Mouse (Mus musculus) midbrain, embryonic 16.5 days (tissue): ENCODE results near the gene Elf2. TPM values are rescaled to one million over a fixed set of nuclear protein-coding genes. Genes with fewer than 3 reads are reported as not detected.
"Not testable (repeated sequence)": the region's sequence is repeated elsewhere in the genome, so short reads cannot be mapped to it uniquely, and the experiment has no call there.

Experiments used
- ATAC-seq: fragments of 200-750 bp; cut with Nextera tagmentation; 2 replicates; pipeline ENCODE4 v1.8.0; 2017; ENCODE audit warnings: moderate TSS enrichment
- H3K27ac ChIP-seq: fragments of 300-500 bp; sonication (generic); 2 replicates; pipeline ENCODE4 v1.5.1; 2014; ENCODE audit warnings: mild to moderate bottlenecking, low read length, mixed read lengths
- H3K27me3 ChIP-seq: fragments of 300-500 bp; sonication (generic); 2 replicates; pipeline ENCODE4 v1.6.1; 2014; ENCODE audit warnings: low read depth, low read length, mixed read lengths; ENCODE audit not compliant: control insufficient read depth, insufficient read depth
- H3K36me3 ChIP-seq: fragments of 300-500 bp; sonication (generic); 2 replicates; pipeline ENCODE4 v1.6.1; 2014; ENCODE audit warnings: mild to moderate bottlenecking, low read length, moderate library complexity, mixed read lengths; ENCODE audit not compliant: control insufficient read depth, insufficient read depth
- H3K4me1 ChIP-seq: fragments of 300-500 bp; sonication (generic); 2 replicates; pipeline ENCODE4 v1.6.1; 2014; ENCODE audit warnings: mild to moderate bottlenecking, low read length, mixed read lengths; ENCODE audit not compliant: control insufficient read depth, insufficient read depth
- H3K4me2 ChIP-seq: fragments of 300-500 bp; sonication (generic); 2 replicates; pipeline ENCODE4 v1.6.1; 2014; ENCODE audit warnings: mild to moderate bottlenecking, low read length, mixed read lengths
- H3K4me3 ChIP-seq: fragments of 300-500 bp; sonication (generic); 2 replicates; pipeline ENCODE4 v1.5.1; 2014; ENCODE audit warnings: low read depth, mild to moderate bottlenecking, low read length, moderate library complexity, mixed read lengths
- H3K9ac ChIP-seq: fragments of 300-500 bp; sonication (generic); 2 replicates; pipeline ENCODE4 v1.6.1; 2014; ENCODE audit warnings: low read depth, low read length, mixed read lengths
- H3K9me3 ChIP-seq: fragments of 300-500 bp; sonication (generic); replicated peaks from 2 replicates; pipeline ENCODE4 v1.6.1; 2014; ENCODE audit warnings: mild to moderate bottlenecking, low read length, mixed read lengths; ENCODE audit not compliant: control insufficient read depth, poor library complexity, severe bottlenecking
- WGBS: fragments of 180-500 bp; shearing (Covaris S2); extraction: QIAGEN DNeasy Blood & Tissue Kit; methylation state at CpG from one replicate; pipeline ENCODE4 v1.1.7; 2014; 5-methylcytosine and 5-hydroxymethylcytosine counted together
- polyA plus RNA-seq: library from polyadenylated mRNA; unstranded; fragments of >200 nt; fragmentation: Nextera tagmentation; extraction: Ambion mirVana; gene quantifications from 2 replicates; pipeline ENCODE4 v1.2.1, GENCODE M21; 2015

Gene Elf2
- polyA plus RNA-seq, 1 experiment from 2014 or later = 27.7 TPM

DNA sequence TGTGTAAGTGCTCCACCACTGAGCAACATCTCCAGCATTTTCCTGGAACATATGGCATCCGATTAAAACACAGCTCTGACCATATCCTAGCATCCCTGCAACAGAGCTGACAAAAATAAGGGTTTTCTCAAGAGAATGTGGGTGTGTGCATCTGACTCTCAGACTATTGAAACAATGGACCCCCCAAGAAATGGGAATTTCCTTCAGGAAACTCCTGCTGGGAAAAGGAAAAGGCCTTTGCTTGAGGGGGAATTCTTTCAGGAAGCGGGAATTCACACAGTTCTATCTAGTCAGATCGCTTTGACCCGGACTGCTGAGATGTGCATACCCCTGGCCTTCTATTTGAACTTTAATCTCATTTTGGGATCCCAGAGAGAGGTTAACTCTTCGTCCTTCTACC, 116.9 kb downstream of the Elf2 start:
- ATAC-seq = no peak
- Histone ChIP-seq H3K9ac (peak overlapping the region; percentile 95), H3K4me3 (peak overlapping the region; percentile 86), H3K4me2 (peak overlapping the region; percentile 70), H3K4me1 (peaks cover 18% of the 10 kb centered on the region), H3K36me3 (no peaks in the 10 kb centered on the region), H3K27ac (peak overlapping the region; percentile 99; the same call in 1 of the 2 replicates), H3K9me3 (no peaks in the 10 kb centered on the region), H3K27me3 (no peaks in the 10 kb centered on the region)
- 18% methylated on average over 5 of the region's 5 CpGs for WGBS

DNA sequence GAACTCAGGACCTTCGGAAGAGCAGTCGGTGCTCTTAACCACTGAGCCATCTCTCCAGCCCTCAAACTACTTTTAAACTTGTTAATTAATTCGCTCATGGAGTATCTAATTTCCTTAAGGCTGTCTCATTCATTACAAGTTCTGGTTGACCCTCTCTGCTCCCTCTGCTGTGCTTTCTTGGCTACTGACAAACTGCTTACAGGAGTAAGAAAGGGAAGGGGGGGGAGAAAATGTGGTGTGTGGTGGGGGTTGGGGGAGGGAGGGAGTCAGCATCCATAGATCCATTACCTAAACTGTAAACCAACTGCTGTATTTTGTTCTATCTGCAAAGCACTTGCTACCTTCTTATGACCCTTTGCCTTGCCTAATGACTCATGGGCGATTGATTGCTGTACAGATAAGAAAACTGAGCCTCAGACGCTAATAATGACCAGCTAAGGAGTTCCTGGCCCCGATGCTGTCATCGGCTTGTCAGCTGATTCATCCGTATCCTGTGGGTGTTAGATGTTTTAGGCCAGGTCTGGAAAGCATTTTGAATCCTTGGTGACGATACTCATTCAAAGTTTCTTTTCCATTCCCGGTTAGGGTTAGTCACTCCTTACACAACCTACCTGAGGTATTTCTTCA, 117.5 kb downstream of the Elf2 start:
- H3K4me2 ChIP-seq = no peak overlapping the region
- H3K27ac ChIP-seq = no peak overlapping the region
- H3K27me3 ChIP-seq = no peaks in the 10 kb centered on the region
- WGBS = 67% methylated on average over 10 of the region's 10 CpGs
- peaks cover 18% of the 10 kb centered on the region for H3K4me1 ChIP-seq
- no peaks in the 10 kb centered on the region for H3K9me3 ChIP-seq
- H3K4me3 ChIP-seq = no peak overlapping the region
- ATAC-seq = no peak
- no peaks in the 10 kb centered on the region for H3K36me3 ChIP-seq
- no peak overlapping the region for H3K9ac ChIP-seq

DNA sequence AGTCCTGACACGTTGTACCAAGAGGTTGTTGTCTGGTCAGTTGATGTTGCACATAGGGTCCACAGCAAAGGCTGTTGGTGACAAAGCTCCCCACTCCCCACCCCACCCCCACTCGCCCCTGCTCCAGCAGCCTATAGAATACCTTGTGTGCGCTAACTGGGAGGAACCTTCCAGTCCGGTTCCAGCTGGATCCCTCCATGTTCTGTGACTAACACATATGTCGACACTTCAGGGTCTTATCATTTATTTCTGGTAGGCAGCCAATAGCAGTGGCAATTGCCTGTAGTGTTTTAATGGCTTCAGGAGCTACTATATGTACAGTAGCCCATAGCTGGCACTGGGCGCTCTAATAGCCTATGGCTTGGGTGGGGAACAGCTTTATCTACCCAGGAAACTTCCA, 118.2 kb downstream of the Elf2 start:
- Histone ChIP-seq H3K9ac (no peak overlapping the region), H3K27ac (no peak overlapping the region), H3K4me3 (no peak overlapping the region), H3K36me3 (no peaks in the 10 kb centered on the region), H3K4me2 (no peak overlapping the region), H3K27me3 (no peaks in the 10 kb centered on the region), H3K4me1 (peaks cover 18% of the 10 kb centered on the region), H3K9me3 (no peaks in the 10 kb centered on the region)
- 90% methylated on average over 6 of the region's 6 CpGs for WGBS
- no peak for ATAC-seq

DNA sequence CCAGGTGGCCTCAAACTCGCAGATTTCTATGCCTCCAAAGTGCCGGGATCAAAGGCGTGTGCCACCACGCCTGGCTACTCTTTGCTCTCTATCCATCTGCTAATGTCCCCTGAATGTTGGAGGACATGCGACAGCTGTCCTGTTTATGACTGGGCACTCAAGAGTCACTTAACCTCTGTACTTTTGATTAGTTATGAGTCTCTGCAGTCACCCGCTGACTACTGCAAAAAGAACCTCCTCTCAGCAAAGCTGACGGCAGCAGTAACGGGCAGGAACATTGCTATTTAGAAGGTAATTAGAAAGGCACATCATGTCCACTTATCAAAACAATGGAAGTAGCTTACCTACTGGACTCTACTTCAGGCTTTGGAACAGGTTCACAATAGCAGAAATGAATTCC, 118.6 kb downstream of the Elf2 start:
- WGBS = 82% methylated on average over 8 of the region's 8 CpGs
- ATAC-seq = no peak
- Histone ChIP-seq H3K9me3 (no peaks in the 10 kb centered on the region), H3K27ac (no peak overlapping the region), H3K9ac (no peak overlapping the region), H3K27me3 (no peaks in the 10 kb centered on the region), H3K4me2 (no peak overlapping the region), H3K4me1 (peaks cover 15% of the 10 kb centered on the region), H3K4me3 (no peak overlapping the region), H3K36me3 (no peaks in the 10 kb centered on the region)

DNA sequence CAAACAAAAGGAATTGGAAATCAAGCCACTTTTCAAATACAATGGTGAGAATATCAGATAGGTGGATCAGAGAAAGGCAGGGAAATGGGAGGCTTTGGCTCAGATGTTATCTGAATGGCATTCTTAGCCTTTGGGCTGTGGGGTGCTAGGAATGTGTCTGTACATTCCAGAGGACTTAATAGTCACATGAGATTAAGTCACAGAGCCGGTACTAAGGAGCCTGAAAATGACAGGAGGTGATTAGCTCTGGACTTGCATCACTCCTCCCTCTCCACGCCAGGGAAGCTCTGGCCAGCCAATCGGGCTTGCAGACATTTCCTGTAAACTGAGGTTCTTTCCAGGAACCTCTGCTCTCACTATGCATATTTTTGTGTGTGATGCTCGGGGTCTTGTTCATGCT, 119.6 kb downstream of the Elf2 start:
- H3K9me3 ChIP-seq = no peaks in the 10 kb centered on the region
- WGBS = 49% methylated on average over 4 of the region's 4 CpGs
- ATAC-seq = no peak

DNA sequence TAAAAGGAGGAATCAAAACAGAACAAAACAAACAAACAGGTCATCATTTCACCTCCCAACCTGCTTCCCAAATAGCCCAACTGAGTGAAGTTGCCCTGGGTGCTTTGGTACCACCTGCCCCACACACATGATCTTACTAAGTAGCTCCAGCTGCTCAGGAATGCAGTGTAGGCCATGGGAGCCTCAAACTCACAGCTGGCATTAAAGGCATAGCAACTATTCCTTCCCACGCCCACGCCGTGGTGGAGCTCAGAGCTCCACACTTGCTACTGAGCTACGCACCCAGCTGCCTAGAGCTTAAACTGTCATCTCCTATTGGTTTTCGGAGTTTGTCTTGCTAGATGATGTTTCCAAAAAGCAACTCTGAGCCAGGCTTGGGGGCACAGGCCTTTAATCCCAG, 121.2 kb downstream of the Elf2 start:
- Histone ChIP-seq H3K27ac (no peak overlapping the region), H3K36me3 (no peaks in the 10 kb centered on the region), H3K4me2 (no peak overlapping the region), H3K9me3 (no peaks in the 10 kb centered on the region), H3K9ac (no peak overlapping the region), H3K4me1 (0 out of 2 replicates have a peak, but pooled peaks cover 2% of the 10 kb centered on the region), H3K4me3 (no peak overlapping the region), H3K27me3 (no peaks in the 10 kb centered on the region)
- no peak for ATAC-seq
- WGBS = 93% methylated on average over 5 of the region's 5 CpGs

More for the DNA sequence above, 119.6 kb downstream of the Elf2 start:
- H3K36me3 ChIP-seq = no peaks in the 10 kb centered on the region
- no peaks in the 10 kb centered on the region for H3K27me3 ChIP-seq
- 0 out of 2 replicates have a peak, but pooled peaks cover 5% of the 10 kb centered on the region for H3K4me1 ChIP-seq
- H3K4me2 ChIP-seq = no peak overlapping the region
- H3K9ac ChIP-seq = no peak overlapping the region
- H3K4me3 ChIP-seq = no peak overlapping the region
- H3K27ac ChIP-seq = no peak overlapping the region

DNA sequence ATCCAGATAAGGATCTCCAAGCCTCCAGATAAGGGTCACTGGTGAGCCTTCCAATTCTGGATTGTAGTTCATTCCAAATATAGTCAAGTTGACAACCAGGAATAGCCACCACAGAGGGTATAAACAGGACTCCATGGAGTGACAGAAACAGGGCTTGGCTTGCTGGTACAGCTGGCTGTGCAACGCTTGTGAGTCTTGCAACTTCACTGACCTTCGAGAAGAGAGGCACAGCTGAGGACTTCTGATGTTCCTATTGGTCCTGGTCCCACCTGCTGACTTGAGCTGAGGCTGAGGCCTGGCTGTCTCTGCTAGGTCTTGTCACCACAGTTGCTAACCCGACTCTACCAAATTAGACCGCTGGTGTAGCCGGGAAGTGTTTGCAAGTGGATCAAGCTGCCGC, 122.1 kb downstream of the Elf2 start:
- H3K27me3 ChIP-seq, H3K9ac ChIP-seq, H3K9me3 ChIP-seq, H3K4me3 ChIP-seq, H3K4me2 ChIP-seq, H3K27ac ChIP-seq, ATAC-seq, H3K36me3 ChIP-seq, H3K4me1 ChIP-seq: not testable (repeated sequence)
- 87% methylated on average over 6 of the region's 6 CpGs for WGBS

DNA sequence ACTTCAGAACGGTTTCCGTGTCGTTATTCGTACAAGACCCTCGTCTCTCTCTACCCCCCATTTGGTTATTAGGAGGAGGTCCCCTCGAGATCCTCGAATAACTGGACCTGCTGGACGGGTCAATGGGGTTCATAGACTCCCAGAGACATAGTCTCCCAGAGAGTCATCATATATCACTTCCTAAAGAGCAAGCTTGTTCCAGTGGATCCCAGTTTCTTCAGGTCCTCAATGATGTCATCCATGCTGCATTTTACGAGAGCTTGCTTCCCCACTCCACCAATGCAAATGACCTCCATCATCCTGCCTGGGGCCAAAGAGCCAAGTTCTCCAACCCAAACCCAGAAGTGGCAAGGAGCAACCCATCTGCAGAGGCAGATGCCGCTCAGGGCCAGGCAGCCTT, 124.1 kb downstream of the Elf2 start:
- H3K27ac ChIP-seq, H3K36me3 ChIP-seq, H3K27me3 ChIP-seq, H3K4me1 ChIP-seq, H3K4me2 ChIP-seq, H3K9ac ChIP-seq, H3K4me3 ChIP-seq, ATAC-seq, H3K9me3 ChIP-seq: not testable (repeated sequence)
- 74% methylated on average over 5 of the region's 10 CpGs for WGBS

DNA sequence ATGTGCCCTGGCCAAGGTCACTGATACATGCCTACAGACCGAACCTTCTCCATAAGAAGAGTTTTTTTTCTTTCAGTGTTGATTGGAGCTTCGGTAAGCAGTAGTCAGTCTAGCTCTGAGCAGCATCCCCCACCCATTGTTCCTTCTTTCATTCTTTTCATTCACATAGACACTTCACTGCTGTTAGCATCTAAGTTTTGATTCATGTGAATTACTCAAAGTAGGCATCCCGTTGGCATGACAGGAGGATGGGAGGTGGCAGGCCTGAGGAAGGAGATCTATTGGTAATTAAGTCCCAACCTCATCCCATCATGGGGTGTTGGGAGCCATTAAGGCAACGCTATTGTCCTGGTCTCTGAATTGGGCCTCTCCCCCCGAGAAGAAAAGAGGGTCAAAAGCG, 124.8 kb downstream of the Elf2 start:
- Histone ChIP-seq H3K27ac (no peak overlapping the region), H3K36me3 (no peaks in the 10 kb centered on the region), H3K4me3 (no peak overlapping the region), H3K9ac (no peak overlapping the region), H3K27me3 (no peaks in the 10 kb centered on the region), H3K9me3 (no peaks in the 10 kb centered on the region), H3K4me2 (no peak overlapping the region), H3K4me1 (no peaks in the 10 kb centered on the region)
- ATAC-seq = no peak
- 87% methylated on average over 6 of the region's 6 CpGs for WGBS
